Comparison of ENCODE assay signal across 22 mouse cellular contexts in genomic region chrX:157734341-157734740, GRCm38 (mm10). TPM values are rescaled to one million over a fixed set of nuclear protein-coding genes. Genes with fewer than 3 reads are reported as not detected.
DNase-seq lines count a peak whose midpoint lies in the region; ATAC-seq and TF ChIP-seq lines count a peak whose summit lies in the region.
"Had no signal": no experiment of that assay in that cellular context is flagged by ENCODE, and none has a peak within 500 bp of the region (broad histone marks: within the 10 kb centered on the region; RNA-seq: fewer than 3 reads in every experiment).

No protein-coding gene starts in this region.

- no peaks in the 10 kb centered on the region for H3K36me3 ChIP-seq in embryonic facial prominence, embryonic 14.5 days (ENCODE audit: control insufficient read depth, insufficient read depth, low read length)
- no peaks in the 10 kb centered on the region for H3K36me3 ChIP-seq in embryonic facial prominence, embryonic 10.5 days (replicated peaks)
- H3K36me3 ChIP-seq: embryonic facial prominence, embryonic 12.5 days; heart, embryonic 12.5 days; hindbrain, embryonic 12.5 days; limb, embryonic 13.5 days; liver, embryonic 12.5 days; midbrain, embryonic 12.5 days had no signal

- peak; percentile 10 for DNase-seq in embryonic facial prominence, embryonic 14.5 days (ENCODE audit: low spot score)
- no peak for DNase-seq in embryonic facial prominence, embryonic 10.5 days (ENCODE audit: low spot score)
- peak; percentile 8 to 11 for DNase-seq in kidney, postnatal 4 days
- no peak for DNase-seq in kidney, adult 11 months
- peak; percentile 15 to 22 for DNase-seq in cerebellum, adult 18-20 months
- DNase-seq: adrenal gland, postnatal 10 days; gastrocnemius, postnatal 14 days; heart, adult 18-20 months; heart, postnatal 10 days; layer of hippocampus, postnatal 36 days; lung, adult 2 months had no signal

- no peak overlapping the region for H3K4me2 ChIP-seq in embryonic facial prominence, embryonic 14.5 days (ENCODE audit: low read depth, low read length)
- H3K4me2 ChIP-seq: embryonic facial prominence, embryonic 12.5 days; forebrain, embryonic 13.5 days; heart, embryonic 12.5 days; hindbrain, embryonic 12.5 days; limb, embryonic 13.5 days; liver, embryonic 12.5 days; midbrain, embryonic 12.5 days had no signal

- no peak overlapping the region for H3K9ac ChIP-seq in embryonic facial prominence, embryonic 14.5 days (ENCODE audit: low read depth, low read length)
- H3K9ac ChIP-seq: embryonic facial prominence, embryonic 12.5 days; forebrain, embryonic 13.5 days; heart, embryonic 12.5 days; hindbrain, embryonic 12.5 days; limb, embryonic 13.5 days; liver, embryonic 12.5 days; midbrain, embryonic 12.5 days had no signal

- H3K27me3 ChIP-seq in embryonic facial prominence, embryonic 14.5 days (replicated peaks; ENCODE audit: control insufficient read depth, insufficient read depth, low read length) = peaks cover 11% of the 10 kb centered on the region; the same call in 1 of the 2 replicates
- H3K27me3 ChIP-seq in embryonic facial prominence, embryonic 10.5 days (replicated peaks; ENCODE audit: low read depth, poor library complexity, severe bottlenecking) = peaks cover 78% of the 10 kb centered on the region
- H3K27me3 ChIP-seq: forebrain, embryonic 13.5 days; heart, embryonic 12.5 days had no signal

- ATAC-seq in embryonic facial prominence, embryonic 14.5 days (ENCODE audit: low read depth) = no peak
- ATAC-seq in activated CD4-positive, CD25-positive, alpha-beta regulatory T cell, adult 4 months = no peak
- ATAC-seq: forebrain, embryonic 13.5 days; intestine, postnatal 0 days; liver, embryonic 12.5 days had no signal

- TF ChIP-seq POLR2A in cortical plate, adult 2 months (IDR thresholded peaks at IDR 0.05; ENCODE audit: extremely low read depth, insufficient read depth, low read length) = no peak

- H3K27ac ChIP-seq in embryonic facial prominence, embryonic 14.5 days (replicated peaks; ENCODE audit: low read depth, low read length) = no peak overlapping the region
- H3K27ac ChIP-seq in embryonic facial prominence, embryonic 10.5 days (replicated peaks) = no peak overlapping the region
- H3K27ac ChIP-seq in cortical plate, adult 2 months (ENCODE audit: insufficient read depth, low read length) = peak overlapping the region; percentile 67
- H3K27ac ChIP-seq: embryonic facial prominence, embryonic 12.5 days; forebrain, embryonic 13.5 days; hindbrain, embryonic 12.5 days; limb, embryonic 13.5 days; liver, embryonic 12.5 days; midbrain, embryonic 12.5 days had no signal

- no peak overlapping the region for H3K4me3 ChIP-seq in embryonic facial prominence, embryonic 14.5 days (ENCODE audit: low read depth, low read length)
- no peak overlapping the region for H3K4me3 ChIP-seq in embryonic facial prominence, embryonic 10.5 days
- H3K4me3 ChIP-seq in cortical plate, adult 2 months (ENCODE audit: insufficient read depth, low read length) = no peak overlapping the region
- H3K4me3 ChIP-seq: embryonic facial prominence, embryonic 12.5 days; erythroblast, embryonic 14.5 days; forebrain, embryonic 13.5 days; heart, embryonic 12.5 days; hindbrain, embryonic 12.5 days; limb, embryonic 13.5 days; liver, embryonic 12.5 days; midbrain, embryonic 12.5 days had no signal

- H3K4me1 ChIP-seq in embryonic facial prominence, embryonic 14.5 days (ENCODE audit: control insufficient read depth, insufficient read depth, low read length) = no peaks in the 10 kb centered on the region
- no peaks in the 10 kb centered on the region for H3K4me1 ChIP-seq in embryonic facial prominence, embryonic 10.5 days
- no peaks in the 10 kb centered on the region; the same call in 1 of the 2 replicates for H3K4me1 ChIP-seq in cortical plate, adult 2 months (ENCODE audit: control insufficient read depth, insufficient read depth, low read length)
- H3K4me1 ChIP-seq: embryonic facial prominence, embryonic 12.5 days; forebrain, embryonic 13.5 days; heart, embryonic 12.5 days; hindbrain, embryonic 12.5 days; limb, embryonic 13.5 days; liver, embryonic 12.5 days had no signal

- WGBS in embryonic facial prominence, embryonic 14.5 days = 50% methylated on average over 1 of the region's 1 CpGs
- WGBS in embryonic facial prominence, embryonic 10.5 days = 78% methylated on average over 1 of the region's 1 CpGs

- TF ChIP-seq CTCF in cortical plate, adult 2 months (IDR thresholded peaks at IDR 0.05; ENCODE audit: extremely low read depth, insufficient read depth, low read length) = no peak

- no peaks in the 10 kb centered on the region for H3K9me3 ChIP-seq in embryonic facial prominence, embryonic 14.5 days (ENCODE audit: control insufficient read depth, low read length)
- H3K9me3 ChIP-seq in embryonic facial prominence, embryonic 10.5 days = no peaks in the 10 kb centered on the region
- H3K9me3 ChIP-seq: embryonic facial prominence, embryonic 12.5 days; forebrain, embryonic 13.5 days; heart, embryonic 12.5 days; hindbrain, embryonic 12.5 days; limb, embryonic 13.5 days; liver, embryonic 12.5 days; midbrain, embryonic 12.5 days had no signal

RNA-seq across cellular contexts. Expression of gene Smpx, which starts 35.6 kb away (rescaled TPM):
- polyA plus RNA-seq in embryonic facial prominence, embryonic 14.5 days (2014; fragmentation: Nextera tagmentation; extraction: Ambion mirVana) = 69.6 and 103 TPM in 2 replicates
- polyA plus RNA-seq in embryonic facial prominence, embryonic 10.5 days (2016; fragmentation: Nextera tagmentation; extraction: Ambion mirVana) = 0.33 and 0.47 TPM in 2 replicates
- not detected in 2 replicates for polyA plus RNA-seq in cortical plate, adult 2 months (2012; rRNA removed)
- not detected for polyA plus RNA-seq in activated CD4-positive, CD25-positive, alpha-beta regulatory T cell, adult 4 months (2017; shearing (Covaris generic))
- polyA plus RNA-seq: erythroblast, embryonic 14.5 days; forebrain, embryonic 13.5 days had no signal

Comparison
In these comparisons a context has a peak if more than half of its experiments do, and no peak if none do; other contexts are left out.
1. DNase-seq: peak in embryonic facial prominence, embryonic 14.5 days (single experiment), kidney, postnatal 4 days (2 of 2) and cerebellum, adult 18-20 months (2 of 2); none in embryonic facial prominence, embryonic 10.5 days (single experiment) and kidney, adult 11 months (single experiment).
2. RNA of gene Smpx, which starts 35.6 kb away (polyA plus RNA-seq): 69.6 to 103 TPM in embryonic facial prominence, embryonic 14.5 days; 0.33 to 0.47 TPM in embryonic facial prominence, embryonic 10.5 days, not detected in cortical plate, adult 2 months and not detected in activated CD4-positive, CD25-positive, alpha-beta regulatory T cell, adult 4 months; every median in the first group is over 10 times any median in the second.